Mouse (Mus musculus) urinary bladder, adult 18-20 months (tissue): Measurements from ENCODE around the gene Casq2.
A peak's percentile ranks its signal among the peaks of the same experiment; 100 is the strongest.
"Not testable (repeated sequence)": the region's sequence is repeated elsewhere in the genome, so short reads cannot be mapped to it uniquely, and the experiment has no call there.

ENCODE experiments used
- DNase-seq, 2 experiments: peaks; one replicate each; pipeline ENCODE4 v3.0.0; 2022; ENCODE audit warnings: low spot score in 2 of 2, mixed read lengths in 2 of 2

Casq2 gene

GRCm38 (mm10) chr3:102163861-102164260 lies 77.6 kb downstream of the Casq2 start:
- not testable (repeated sequence) for DNase-seq

GRCm38 (mm10) chr3:102164911-102165310 lies 78.7 kb downstream of the Casq2 start:
- DNase-seq = no peak

GRCm38 (mm10) chr3:102165536-102166286 lies 79.5 kb downstream of the Casq2 start:
- no peak for DNase-seq

- DNase-seq = no peak
These were observed 80.0 kb downstream of the Casq2 start for GRCm38 (mm10) chr3:102166287-102166620.

GRCm38 (mm10) chr3:102166794-102167193 lies 80.6 kb downstream of the Casq2 start:
- DNase-seq = no peak

- no peak for DNase-seq
These were observed 81.5 kb downstream of the Casq2 start for GRCm38 (mm10) chr3:102167555-102168210.

GRCm38 (mm10) chr3:102169197-102169905 lies 83.1 kb downstream of the Casq2 start:
- DNase-seq = peak; percentile 87 to 92

- no peak for DNase-seq
These were observed 88.1 kb downstream of the Casq2 start for GRCm38 (mm10) chr3:102174118-102174865.

- no peak for DNase-seq
These were observed 89.5 kb downstream of the Casq2 start for GRCm38 (mm10) chr3:102175701-102176100.

GRCm38 (mm10) chr3:102176116-102176515 lies 89.9 kb downstream of the Casq2 start:
- no peak for DNase-seq

GRCm38 (mm10) chr3:102177837-102178615 lies 91.8 kb downstream of the Casq2 start:
- no peak for DNase-seq

- DNase-seq = no peak
These were observed 93.7 kb downstream of the Casq2 start for GRCm38 (mm10) chr3:102179869-102180268.

- no peak for DNase-seq
These were observed 94.5 kb downstream of the Casq2 start for GRCm38 (mm10) chr3:102180746-102181145.

GRCm38 (mm10) chr3:102181191-102181590 lies 95.0 kb downstream of the Casq2 start:
- no peak for DNase-seq

- no peak for DNase-seq
These were observed 96.4 kb downstream of the Casq2 start for GRCm38 (mm10) chr3:102182601-102183000.

GRCm38 (mm10) chr3:102184721-102185120 lies 98.5 kb downstream of the Casq2 start:
- no peak for DNase-seq

GRCm38 (mm10) chr3:102187401-102187800 lies 101.2 kb downstream of the Casq2 start:
- no peak for DNase-seq

GRCm38 (mm10) chr3:102188972-102189371 lies 102.8 kb downstream of the Casq2 start:
- no peak for DNase-seq

GRCm38 (mm10) chr3:102190015-102190414 lies 103.8 kb downstream of the Casq2 start:
- no peak for DNase-seq

- no peak for DNase-seq
These were observed 104.4 kb downstream of the Casq2 start for GRCm38 (mm10) chr3:102190642-102191041.

GRCm38 (mm10) chr3:102191575-102191974 lies 105.4 kb downstream of the Casq2 start:
- no peak for DNase-seq
